Mouse (Mus musculus): ENCODE measurements around the gene Marveld1. TPM values are rescaled to one million over a fixed set of nuclear protein-coding genes. Genes with fewer than 3 reads are reported as not detected.

Gene Marveld1
- total RNA-seq, 2 experiments from 2014 or later, result 3.8 to 5.3 TPM

- ATAC-seq (replicated peaks; ENCODE audit: low FRiP score, poor library complexity, severe bottlenecking), result no peak
These were observed 8.5 kb upstream of the Marveld1 start for GRCm38 (mm10) chr19:42138517-42139285.

- no peak for ATAC-seq (replicated peaks; ENCODE audit: low FRiP score, poor library complexity, severe bottlenecking)
These were observed 7.3 kb upstream of the Marveld1 start for GRCm38 (mm10) chr19:42139724-42140517.

DNA sequence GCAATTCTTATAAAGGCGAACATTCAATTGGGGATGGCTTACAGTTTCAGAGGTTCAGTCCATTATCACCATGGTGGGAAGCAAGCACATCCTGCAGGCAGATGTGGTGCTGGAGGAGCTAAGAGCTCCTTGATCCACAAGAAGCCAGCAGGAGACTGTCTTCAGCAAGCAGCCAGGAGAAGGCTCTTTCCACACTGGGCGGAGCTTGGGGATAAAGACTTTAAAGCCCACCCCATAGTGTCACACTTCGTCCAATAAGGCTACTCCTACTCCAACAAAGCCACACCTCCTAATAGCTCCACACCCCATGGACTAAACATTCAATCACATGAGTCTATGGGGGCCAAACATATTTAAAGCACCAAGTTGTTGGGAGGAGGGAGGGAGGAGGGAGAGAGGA lies 5.2 kb upstream of the Marveld1 start:
- no peak for ATAC-seq (replicated peaks; ENCODE audit: low FRiP score, poor library complexity, severe bottlenecking)

DNA sequence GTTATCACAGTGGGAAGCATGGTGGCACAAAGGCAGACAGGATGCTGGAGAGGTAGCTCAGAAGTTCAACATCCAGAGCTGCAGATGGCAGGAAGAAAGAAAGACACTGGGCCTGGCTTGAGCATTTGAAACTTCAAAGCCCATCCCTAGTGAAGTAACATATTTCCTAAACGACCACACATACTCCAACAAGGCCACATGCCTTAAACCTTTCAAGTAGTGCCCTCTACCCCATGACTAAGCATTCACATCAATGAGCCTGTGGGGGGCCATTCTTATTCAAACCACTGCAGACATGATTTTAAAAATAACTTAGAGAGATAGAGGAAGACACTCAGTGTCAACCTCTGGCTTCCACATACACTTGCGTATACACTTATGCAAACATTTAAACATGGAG lies 4.4 kb upstream of the Marveld1 start:
- no peak for ATAC-seq (replicated peaks; ENCODE audit: low FRiP score, poor library complexity, severe bottlenecking)

GRCm38 (mm10) chr19:42144067-42144466 lies 3.1 kb upstream of the Marveld1 start:
- ATAC-seq (replicated peaks; ENCODE audit: low FRiP score, poor library complexity, severe bottlenecking), result no peak

DNA sequence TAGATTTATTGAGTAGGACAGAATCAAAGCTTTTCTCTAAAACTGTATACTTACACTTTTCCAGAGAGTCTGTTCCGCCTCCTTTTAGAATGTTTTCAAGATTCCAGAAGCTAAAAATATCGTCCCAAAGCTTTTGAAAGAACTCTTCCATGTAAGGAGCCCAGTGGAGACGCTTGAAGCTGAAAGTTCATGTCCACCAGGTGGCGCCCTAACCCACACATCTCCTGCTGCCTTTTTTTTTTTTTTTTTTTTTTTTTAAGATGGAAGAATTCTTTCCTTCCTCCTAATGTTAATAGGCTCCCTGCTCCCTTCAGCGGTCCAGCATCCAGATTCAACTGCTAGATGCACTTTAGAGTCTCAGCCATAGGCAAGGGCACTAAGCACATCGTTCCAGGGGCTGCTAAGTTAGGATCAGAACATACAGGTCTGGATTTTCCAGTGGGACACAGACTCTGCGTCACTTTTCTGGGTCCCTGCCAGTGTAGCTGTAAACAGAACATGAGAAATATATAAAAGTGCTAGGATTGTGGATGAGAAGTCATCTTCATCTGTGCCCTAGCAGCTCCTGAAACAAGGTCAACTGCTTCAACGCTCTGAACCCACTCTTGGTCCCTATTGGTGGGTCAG lies 2.5 kb upstream of the Marveld1 start:
- no peak for ATAC-seq (replicated peaks; ENCODE audit: low FRiP score, poor library complexity, severe bottlenecking)

DNA sequence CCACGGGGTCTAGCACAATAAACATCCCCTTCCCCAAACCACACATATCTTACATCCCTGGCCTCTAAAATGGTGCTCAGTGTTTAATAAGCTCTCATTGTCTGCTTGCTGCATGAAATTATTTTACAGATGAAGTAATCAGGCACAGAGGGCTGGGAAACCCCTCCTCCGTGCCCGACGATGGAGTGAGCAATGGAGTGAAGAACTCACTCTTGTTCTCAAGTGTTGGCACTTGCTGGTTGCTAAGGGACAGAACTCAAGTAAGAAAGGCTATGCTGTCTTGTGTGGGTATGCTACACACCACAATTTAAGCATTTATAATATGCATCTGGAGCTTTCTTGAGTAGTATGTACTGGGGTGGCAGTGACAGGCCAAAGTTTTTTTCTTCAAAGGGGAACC lies 2.0 kb upstream of the Marveld1 start:
- no peak for ATAC-seq (replicated peaks; ENCODE audit: low FRiP score, poor library complexity, severe bottlenecking)

GRCm38 (mm10) chr19:42145731-42146130 lies 1.5 kb upstream of the Marveld1 start:
- ATAC-seq (replicated peaks; ENCODE audit: low FRiP score, poor library complexity, severe bottlenecking), result no peak

DNA sequence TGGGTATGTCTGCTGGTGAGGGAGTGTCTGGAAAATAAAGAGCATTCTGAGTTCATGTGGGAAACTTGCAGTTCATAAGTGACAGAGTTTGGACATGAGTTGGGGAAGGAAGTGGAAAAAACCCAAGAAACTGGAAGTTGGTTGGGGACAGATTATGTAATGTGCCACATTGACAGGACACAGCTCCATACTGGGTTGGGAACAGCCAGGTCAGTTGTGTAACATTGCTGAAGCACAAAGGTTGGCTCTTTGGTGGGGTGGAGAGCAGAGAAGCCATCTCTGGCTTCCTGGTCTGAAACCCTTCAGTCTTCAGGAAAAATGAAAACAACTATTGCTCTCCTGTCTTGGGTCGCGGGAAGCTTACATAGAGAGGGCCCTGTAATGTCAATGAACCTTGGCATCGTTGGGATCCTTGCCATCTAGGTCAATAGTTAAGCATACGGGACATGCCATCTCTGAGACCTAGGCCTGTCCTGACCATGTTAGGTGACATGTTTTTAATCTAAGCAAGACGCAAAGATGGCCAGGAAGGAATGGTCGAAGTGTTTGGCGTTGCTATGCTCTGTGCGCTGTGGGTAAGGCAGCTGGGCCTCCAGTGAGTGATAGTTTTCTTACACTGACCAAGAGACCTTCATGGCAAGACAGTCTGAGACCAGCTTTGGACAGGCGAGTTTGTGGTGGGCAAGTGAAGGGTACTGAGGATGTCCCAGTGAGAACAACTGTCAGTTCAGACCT lies 757 bp upstream of the Marveld1 start:
- ATAC-seq (replicated peaks; ENCODE audit: low FRiP score, poor library complexity, severe bottlenecking), result no peak

DNA sequence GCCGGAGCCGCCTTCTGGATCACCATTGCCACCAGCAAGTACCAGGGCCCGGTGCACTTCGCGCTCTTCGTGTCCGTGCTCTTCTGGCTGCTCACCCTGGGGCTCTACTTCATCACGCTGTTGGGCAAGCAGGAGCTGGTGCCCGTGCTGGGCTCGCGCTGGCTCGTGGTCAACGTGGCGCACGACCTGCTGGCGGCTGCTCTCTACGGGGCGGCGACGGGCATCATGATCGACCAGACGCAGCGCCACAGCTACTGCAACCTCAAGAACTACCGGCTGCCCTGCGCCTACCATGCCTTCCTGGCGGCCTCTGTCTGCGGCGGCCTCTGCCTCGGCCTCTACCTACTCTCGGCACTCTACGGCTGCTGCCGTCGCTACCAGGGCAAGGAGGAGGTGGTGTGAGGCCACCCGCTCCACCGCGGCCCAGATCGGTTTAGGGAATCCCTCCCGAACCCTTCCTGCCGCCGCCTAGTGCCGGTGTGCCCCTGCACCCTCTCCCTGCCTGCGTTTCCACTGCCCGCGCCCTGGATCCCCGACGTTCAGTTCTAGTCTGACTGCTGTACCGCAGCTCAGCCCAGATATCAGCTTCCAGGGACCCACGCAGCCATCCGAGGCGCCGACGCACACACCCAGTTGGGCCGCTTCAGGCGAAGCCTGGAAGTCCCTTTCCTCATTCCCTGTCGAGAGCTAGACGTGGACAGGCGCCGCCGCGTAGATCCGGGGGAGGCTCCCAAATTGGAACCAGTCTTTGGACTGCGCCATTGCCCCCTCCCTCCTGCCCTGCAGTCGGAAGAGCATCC lies 769 bp downstream of the Marveld1 start:
- ATAC-seq (replicated peaks; ENCODE audit: low FRiP score, poor library complexity, severe bottlenecking), result no peak

DNA sequence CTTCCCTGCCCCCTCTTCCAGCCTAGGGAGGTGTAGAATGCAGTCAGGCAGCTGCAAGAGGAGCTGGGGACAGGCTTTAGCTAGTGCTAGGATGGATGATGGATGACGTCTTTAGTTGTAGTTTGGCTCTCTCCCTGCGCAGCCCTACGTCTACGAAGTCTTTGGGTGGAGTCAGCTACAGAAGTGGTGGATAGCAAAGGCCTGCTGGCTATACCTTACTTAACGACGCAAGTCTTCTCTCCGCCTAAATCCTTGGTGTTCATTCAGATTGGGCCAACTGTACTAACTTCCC lies 1.3 kb downstream of the Marveld1 start:
- ATAC-seq (replicated peaks; ENCODE audit: low FRiP score, poor library complexity, severe bottlenecking), result no peak

DNA sequence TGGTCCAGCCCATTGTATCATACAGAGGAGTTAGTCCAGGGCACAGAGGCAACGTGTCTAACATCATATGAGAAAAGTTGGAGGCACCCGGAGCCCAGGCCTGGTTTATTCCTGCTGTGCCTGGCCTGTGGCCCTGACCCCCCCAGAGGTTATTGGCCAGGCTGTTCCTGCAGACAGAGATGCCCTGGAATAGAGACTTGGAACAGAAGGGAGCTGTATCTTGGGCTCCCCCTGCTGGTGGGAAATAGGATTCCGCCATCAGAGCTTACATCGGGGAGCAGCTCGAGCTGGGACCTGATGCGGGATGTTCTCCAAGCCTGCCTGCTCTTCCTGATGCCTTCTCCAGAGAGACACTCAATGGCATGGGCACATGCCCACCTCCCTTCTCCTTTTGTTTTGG lies 4.8 kb downstream of the Marveld1 start:
- ATAC-seq (replicated peaks; ENCODE audit: low FRiP score, poor library complexity, severe bottlenecking), result peak; percentile 76

DNA sequence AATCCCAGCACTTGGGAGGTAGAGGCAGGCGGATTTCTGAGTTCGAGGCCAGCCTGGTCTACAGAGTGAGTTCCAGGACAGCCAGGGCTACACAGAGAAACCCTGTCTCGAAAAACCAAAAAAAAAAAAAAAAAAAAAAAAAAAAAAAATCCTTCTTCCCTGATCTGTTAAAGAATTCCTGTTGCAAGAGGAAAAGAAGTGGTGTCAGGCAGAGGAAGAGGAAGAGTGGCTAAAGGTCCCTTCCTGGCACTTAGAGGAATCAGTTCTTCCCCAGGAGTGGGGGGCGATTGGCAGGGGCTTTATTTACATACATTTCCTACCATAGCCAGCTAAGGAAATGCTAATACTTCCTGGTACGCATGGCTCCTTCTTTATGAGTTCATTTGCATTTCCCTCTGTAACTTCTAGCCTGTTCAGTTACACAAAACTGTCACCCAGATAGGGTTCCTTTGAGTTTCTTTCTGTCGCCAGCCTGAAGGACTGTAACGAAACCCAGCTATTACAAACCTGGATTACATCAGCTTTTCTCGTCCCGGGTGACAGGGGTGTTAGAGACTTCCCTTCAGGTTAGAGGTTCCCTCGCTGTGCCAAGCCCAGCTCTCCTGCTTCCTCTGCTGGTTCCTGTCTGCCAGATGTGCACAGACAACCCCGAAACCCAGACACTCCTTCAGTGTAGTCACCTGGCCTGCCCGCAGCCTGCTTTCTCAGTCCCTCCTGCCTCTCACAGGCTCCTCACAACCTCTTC lies 10.5 kb downstream of the Marveld1 start:
- no peak for ATAC-seq (replicated peaks; ENCODE audit: low FRiP score, poor library complexity, severe bottlenecking)

GRCm38 (mm10) chr19:42158246-42159017 lies 11.2 kb downstream of the Marveld1 start:
- 0 out of 2 replicates have a peak, but pooled peaks have one; percentile 46 for ATAC-seq (replicated peaks; ENCODE audit: low FRiP score, poor library complexity, severe bottlenecking)

- ATAC-seq (replicated peaks; ENCODE audit: low FRiP score, poor library complexity, severe bottlenecking), result no peak
These were observed 16.6 kb downstream of the Marveld1 start, which contains the start of gene Zfyve27 for GRCm38 (mm10) chr19:42163764-42164163. TSS of gene Zfyve27 (plus strand) at chr19:42163951.

- no peak for ATAC-seq (replicated peaks; ENCODE audit: low FRiP score, poor library complexity, severe bottlenecking)
These were observed 17.0 kb downstream of the Marveld1 start for GRCm38 (mm10) chr19:42164188-42164587.

- ATAC-seq (replicated peaks; ENCODE audit: low FRiP score, poor library complexity, severe bottlenecking), result peak; percentile 47
These were observed 18.9 kb downstream of the Marveld1 start for GRCm38 (mm10) chr19:42166130-42166529.

DNA sequence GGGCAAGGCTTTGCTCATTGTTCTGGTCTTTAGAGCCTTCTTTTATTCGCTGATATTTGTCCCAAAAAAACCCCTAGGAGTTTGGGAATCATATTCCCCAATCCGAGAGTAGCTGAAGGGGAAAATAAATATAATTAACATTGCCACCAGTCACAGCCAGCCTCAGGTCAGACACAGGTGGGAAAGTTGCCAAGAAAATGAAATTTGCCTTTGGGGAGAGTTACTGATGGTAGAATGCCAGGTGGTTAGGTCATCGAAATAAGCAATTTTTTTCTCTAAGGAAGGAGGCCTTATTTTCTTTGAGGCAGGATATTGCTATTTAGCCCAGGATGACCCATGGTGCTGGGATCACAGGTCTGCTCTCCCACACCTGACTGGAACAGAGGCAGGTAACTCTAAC lies 19.6 kb downstream of the Marveld1 start:
- no peak for ATAC-seq (replicated peaks; ENCODE audit: low FRiP score, poor library complexity, severe bottlenecking)
